32 mouse cellular contexts compared by ENCODE assay signal in genomic region chrX:101338666-101339065, GRCm38 (mm10). TPM values are rescaled to one million over a fixed set of nuclear protein-coding genes. Genes with fewer than 3 reads are reported as not detected.
DNase-seq lines count a peak whose midpoint lies in the region; TF ChIP-seq lines count a peak whose summit lies in the region.
"Had no signal": no experiment of that assay in that cellular context is flagged by ENCODE, and none has a peak within 500 bp of the region (broad histone marks: within the 10 kb centered on the region; RNA-seq: fewer than 3 reads in every experiment).

No protein-coding gene starts in this region.

- no peak for TF ChIP-seq POLR2A in CH12.LX (IDR thresholded peaks at IDR 0.05; ENCODE audit: low read depth, low read length)

- H3K79me2 ChIP-seq in CH12.LX (replicated peaks; ENCODE audit: control insufficient read depth, extremely low read depth, insufficient read depth, poor library complexity, severe bottlenecking), result no peaks in the 10 kb centered on the region

- peak; percentile 0 for TF ChIP-seq RAD21 in CH12.LX (IDR thresholded peaks at IDR 0.05; ENCODE audit: low read depth, low read length)

- in situ Hi-C loops in CH12.LX (cut with MboI; ENCODE audit: low pct_ligation_motif_present, low pct_unique_long_range_greater_than_20kb, low sequenced_read_pairs), result no loop called here

- dilution Hi-C loops in CH12.LX (cut with MboI; ENCODE audit: extremely low pct_ligation_motif_present, extremely low pct_unique_long_range_greater_than_20kb, low sequenced_read_pairs), result no loop called here

- H3K4me3 ChIP-seq in layer of hippocampus, adult 2 months, result no peak overlapping the region
- no peak overlapping the region for H3K4me3 ChIP-seq in CH12.LX (replicated peaks in 1 of 3; ENCODE audit: low read depth in 2 of 3, low read length in 2 of 3, poor library complexity in 1 of 3)
- H3K4me3 ChIP-seq: gastrocnemius, adult 2 months; heart, adult 2 months; heart, embryonic 12.5 days; hindbrain, embryonic 13.5 days; kidney, embryonic 15.5 days; liver, embryonic 15.5 days; lung, embryonic 15.5 days had no signal

- H3K9me3 ChIP-seq in CH12.LX (replicated peaks; ENCODE audit: low read length), result no peaks in the 10 kb centered on the region
- H3K9me3 ChIP-seq: heart, embryonic 12.5 days; hindbrain, embryonic 13.5 days; kidney, embryonic 15.5 days; liver, embryonic 15.5 days; lung, embryonic 15.5 days had no signal

- H3K4me1 ChIP-seq in CH12.LX (ENCODE audit: control insufficient read depth in 1 of 2, insufficient read depth in 2 of 2), result peaks cover 3 to 10% of the 10 kb centered on the region in 2 experiments; a peak in 2 of 4 replicates
- H3K4me1 ChIP-seq: heart, embryonic 12.5 days; kidney, embryonic 15.5 days; liver, embryonic 15.5 days; lung, embryonic 15.5 days had no signal

- TF ChIP-seq CTCF in layer of hippocampus, adult 2 months (conservative IDR thresholded peaks at IDR 0.05), result peak; percentile 19; the same call in 1 of the 2 replicates
- peak in 1 of 2 experiments; percentile 23; a peak in 1 of 4 replicates for TF ChIP-seq CTCF in CH12.LX (conservative IDR thresholded peaks at IDR 0.05 in 1 of 2, IDR thresholded peaks at IDR 0.05 in 1 of 2; ENCODE audit: low read depth in 2 of 2, low read length in 2 of 2)

- no peak for DNase-seq in layer of hippocampus, adult 2 months (ENCODE audit: low spot score in 2 of 2)
- no peak for DNase-seq in layer of hippocampus, adult 18-20 months (ENCODE audit: low spot score in 2 of 2)
- DNase-seq in CH12.LX (ENCODE audit: extremely low read depth) (no peak), R1 (ENCODE audit: low read depth, low spot score) (peak; percentile 37)
- no peak for DNase-seq in gastrocnemius, adult 8-10 months (ENCODE audit: low spot score in 2 of 2)
- no peak for DNase-seq in frontal cortex, postnatal 14 days (ENCODE audit: low spot score in 2 of 2)
- DNase-seq in adrenal gland, adult (ENCODE audit: inconsistent age in 2 of 2, low spot score in 1 of 2), result no peak
- DNase-seq: adrenal gland, postnatal 25 days; B cell, adult 2 months; cerebellum, adult 2 months; cerebellum, postnatal 14 days; gastrocnemius, adult 2 months; heart, adult 2 months; heart, postnatal 4 days; kidney, postnatal 36 days; layer of hippocampus, postnatal 36 days; left cerebral cortex, postnatal 4 days; lung, postnatal 36 days; right cerebral cortex, postnatal 4 days; thymus, adult 2 months; thymus, postnatal 36 days had no signal

- no peak for TF ChIP-seq EP300 in CH12.LX (IDR thresholded peaks at IDR 0.05; ENCODE audit: low read length)

- H3K36me3 ChIP-seq in CH12.LX (replicated peaks in 1 of 2; ENCODE audit: control insufficient read depth in 1 of 2, insufficient read depth in 1 of 2, low read length in 1 of 2), result no peaks in the 10 kb centered on the region
- H3K36me3 ChIP-seq: heart, embryonic 12.5 days; hindbrain, embryonic 13.5 days; kidney, embryonic 15.5 days; liver, embryonic 15.5 days; lung, embryonic 15.5 days had no signal

- peak overlapping the region; percentile 21; the same call in 1 of the 2 replicates for H3K4me2 ChIP-seq in CH12.LX (ENCODE audit: insufficient read depth, low read depth, poor library complexity, severe bottlenecking)
- H3K4me2 ChIP-seq: heart, embryonic 12.5 days; hindbrain, embryonic 13.5 days; kidney, embryonic 15.5 days; liver, embryonic 15.5 days; lung, embryonic 15.5 days; midbrain, embryonic 11.5 days had no signal

- no peak overlapping the region; the same call in 1 of the 2 replicates for H3K9ac ChIP-seq in CH12.LX (ENCODE audit: insufficient read depth, low read depth)
- H3K9ac ChIP-seq: heart, embryonic 12.5 days; hindbrain, embryonic 13.5 days; kidney, embryonic 15.5 days; liver, embryonic 15.5 days; lung, embryonic 15.5 days had no signal

- H3K27ac ChIP-seq in layer of hippocampus, adult 2 months, result no peak overlapping the region
- H3K27ac ChIP-seq in CH12.LX (ENCODE audit: insufficient read depth, low read depth), result no peak overlapping the region
- H3K27ac ChIP-seq: gastrocnemius, adult 2 months; heart, adult 2 months; hindbrain, embryonic 13.5 days; kidney, embryonic 15.5 days; liver, embryonic 15.5 days; lung, embryonic 15.5 days had no signal

- H3K27me3 ChIP-seq in CH12.LX (replicated peaks), result no peaks in the 10 kb centered on the region
- H3K27me3 ChIP-seq: heart, embryonic 12.5 days; hindbrain, embryonic 13.5 days; kidney, embryonic 15.5 days; liver, embryonic 15.5 days; lung, embryonic 15.5 days had no signal

TF ChIP-seq in CH12.LX, 34 proteins besides CTCF, POLR2A, EP300 and RAD21:
- TF ChIP-seq ZNF384 (IDR thresholded peaks at IDR 0.05; ENCODE audit: low read depth, low read length), result no peak
- no peak for TF ChIP-seq CHD2 (IDR thresholded peaks at IDR 0.05; ENCODE audit: low read length)
- no peak for TF ChIP-seq IRF4 (IDR thresholded peaks at IDR 0.05; ENCODE audit: low read depth, low read length)
- TF ChIP-seq SMC3 (IDR thresholded peaks at IDR 0.05; ENCODE audit: low read depth, low read length), result no peak
- no peak for TF ChIP-seq TBP (conservative IDR thresholded peaks at IDR 0.05; ENCODE audit: low read depth, low read length)
- no peak for TF ChIP-seq MXI1 (IDR thresholded peaks at IDR 0.05; ENCODE audit: low read depth, low read length)
- TF ChIP-seq GABPA (IDR thresholded peaks at IDR 0.05; ENCODE audit: insufficient replicate concordance, low read depth, low read length), result no peak
- TF ChIP-seq NELFE (IDR thresholded peaks at IDR 0.05; ENCODE audit: low read depth, low read length), result no peak
- TF ChIP-seq KAT2A (IDR thresholded peaks at IDR 0.05; ENCODE audit: insufficient replicate concordance, low read length), result no peak
- TF ChIP-seq MAFK (IDR thresholded peaks at IDR 0.05; ENCODE audit: insufficient replicate concordance, low read length), result no peak
- no peak for TF ChIP-seq RCOR1 (conservative IDR thresholded peaks at IDR 0.05; ENCODE audit: low read depth, low read length)
- no peak for TF ChIP-seq MEF2A (IDR thresholded peaks at IDR 0.05; ENCODE audit: borderline replicate concordance, low read depth, low read length)
- TF ChIP-seq NRF1 (IDR thresholded peaks at IDR 0.05; ENCODE audit: low read depth, low read length), result no peak
- no peak for TF ChIP-seq ZMIZ1 (IDR thresholded peaks at IDR 0.05; ENCODE audit: low read depth, low read length)
- TF ChIP-seq MAZ (IDR thresholded peaks at IDR 0.05; ENCODE audit: low read depth, low read length), result no peak
TF ChIP-seq in CH12.LX: peak in this region for 0.

RNA-seq across cellular contexts. Expression of gene Gjb1, which starts 37.5 kb away (rescaled TPM):
- total RNA-seq in layer of hippocampus, adult 2 months (2021), result 10 to 100 TPM in 1 of 2 experiments, 1 to 10 TPM in 1; 9.0 to 11.2 TPM
- 10 to 100 TPM; 13.9 to 14.4 TPM for total RNA-seq in layer of hippocampus, adult 18-20 months (2021)
- not detected in 2 replicates for total RNA-seq in CH12.LX (2012; rRNA removed)
- not detected in 2 replicates for total RNA-seq in CH12.LX (2014; rRNA removed)
- polyA plus RNA-seq in CH12.LX (2012; ENCODE audit: insufficient read length, low read depth), result not detected in 2 replicates
- under 1 TPM in 3 of 4 experiments, not detected in 1; 0.17 to 0.35 (median 0.18) TPM for total RNA-seq in gastrocnemius, adult 8-10 months (2022)
- total RNA-seq: adrenal gland, adult 18-20 months; adrenal gland, postnatal 25 days; heart, adult 2 months; heart, postnatal 4 days; megakaryocyte, adult 5-6 weeks; neutrophil, adult 5-6 weeks had no signal
- polyA plus RNA-seq: heart, postnatal 0 days; midbrain, embryonic 11.5 days; neural tube, embryonic 11.5 days had no signal

RNA-seq across cellular contexts. Expression of gene Nlgn3, which starts 39.7 kb away (rescaled TPM):
- 100 to 1,000 TPM; 178 to 182 TPM for total RNA-seq in layer of hippocampus, adult 2 months (2021)
- total RNA-seq in layer of hippocampus, adult 18-20 months (2021), result 100 to 1,000 TPM; 168 to 183 TPM
- total RNA-seq in CH12.LX (2012; rRNA removed), result 0.04 TPM in 1 of 2 replicates, not detected in the other
- 0.12 and 0.26 TPM in 2 replicates for total RNA-seq in CH12.LX (2014; rRNA removed)
- 0.76 and 1.6 TPM in 2 replicates for polyA plus RNA-seq in CH12.LX (2012; ENCODE audit: insufficient read length, low read depth)
- under 1 TPM in 2 of 4 experiments, not detected in 2; 0.03 to 0.18 TPM for total RNA-seq in gastrocnemius, adult 8-10 months (2022)
- total RNA-seq: neutrophil, adult 5-6 weeks had no signal

Comparison
In these comparisons a context has a peak if more than half of its experiments do, and no peak if none do; other contexts are left out.
1. RNA of gene Gjb1, which starts 37.5 kb away (total RNA-seq): 13.9 to 14.4 TPM in layer of hippocampus, adult 18-20 months and 9.0 to 11.2 TPM in layer of hippocampus, adult 2 months; 0.17 to 0.35 TPM in gastrocnemius, adult 8-10 months and not detected in CH12.LX; every median in the first group is over 4 times any median in the second.
2. RNA of gene Nlgn3, which starts 39.7 kb away (total RNA-seq): 168 to 183 TPM in layer of hippocampus, adult 18-20 months and 178 to 182 TPM in layer of hippocampus, adult 2 months; 0.04 to 0.26 TPM in CH12.LX and 0.03 to 0.18 TPM in gastrocnemius, adult 8-10 months; every median in the first group is over 100 times any median in the second.